Mouse (Mus musculus) monocyte, adult 5-6 weeks (primary cell): ENCODE results near the gene Armc10. TPM values are rescaled to one million over a fixed set of nuclear protein-coding genes. Genes with fewer than 3 reads are reported as not detected.
"Not testable (repeated sequence)": the region's sequence is repeated elsewhere in the genome, so short reads cannot be mapped to it uniquely, and the experiment has no call there.

ENCODE experiments used
- ATAC-seq: fragments of 153-309, 156-312 bp; replicated peaks from 2 replicates; pipeline ENCODE4 v1.8.0; 2017; ENCODE audit warnings: mild to moderate bottlenecking; ENCODE audit not compliant: low TSS enrichment, insufficient number of reproducible peaks, severe bottlenecking, poor library complexity, low FRiP score
- total RNA-seq: library from RNA; stranded (forward); fragments of 200-1000, 200-491, 200-594 nt; gene quantifications from 3 replicates; pipeline ENCODE4 v1.2.3, GENCODE M21; 2017

Gene Armc10
- total RNA-seq, 1 experiment from 2014 or later: 38.8 TPM

DNA sequence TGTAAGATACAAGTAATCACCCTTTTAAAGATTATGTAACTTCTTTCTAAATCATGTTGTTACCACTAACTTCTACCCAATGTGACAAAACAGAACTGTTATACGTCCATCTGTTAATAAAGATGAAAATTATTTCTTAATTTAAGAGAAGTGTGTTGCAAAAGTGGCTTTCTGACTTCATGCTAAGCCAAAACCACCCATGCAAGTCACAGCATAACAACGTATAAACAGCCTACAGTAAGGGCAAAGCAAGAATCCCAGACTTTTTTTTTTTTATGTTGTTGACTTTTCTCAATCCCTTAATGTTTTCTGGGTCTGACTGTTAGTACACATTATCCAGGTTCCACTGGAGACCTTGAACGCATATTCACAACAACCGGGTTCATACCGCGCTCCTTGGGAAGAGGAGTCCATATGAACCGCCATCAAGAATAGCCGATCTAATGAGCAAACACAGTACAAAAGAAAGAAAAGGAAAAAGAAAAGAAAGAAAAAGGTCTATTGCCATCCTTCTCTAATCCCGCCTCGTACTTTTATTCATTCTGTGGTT is 54.7 kb downstream of the Armc10 start:
- ATAC-seq: no peak

DNA sequence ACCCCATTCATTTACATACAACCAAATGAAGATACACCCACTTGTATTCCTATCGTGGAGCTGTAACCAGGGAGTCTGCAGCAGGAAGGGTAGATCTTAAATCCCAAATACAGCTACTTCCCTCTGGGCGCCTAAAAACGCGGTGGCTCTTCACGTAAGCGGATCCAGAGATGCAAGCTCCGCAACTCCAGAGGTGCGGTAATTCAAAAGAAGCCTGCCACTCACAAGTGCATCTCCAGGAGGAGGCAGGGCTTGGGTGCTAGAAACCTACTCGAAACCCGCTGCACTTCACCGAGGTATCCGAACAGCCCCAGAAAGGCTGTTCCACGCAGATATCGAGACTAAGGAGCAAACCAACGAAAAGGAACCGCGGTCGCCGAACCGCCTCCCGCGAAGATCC is 55.3 kb downstream of the Armc10 start:
- peak; percentile 28 for ATAC-seq

DNA sequence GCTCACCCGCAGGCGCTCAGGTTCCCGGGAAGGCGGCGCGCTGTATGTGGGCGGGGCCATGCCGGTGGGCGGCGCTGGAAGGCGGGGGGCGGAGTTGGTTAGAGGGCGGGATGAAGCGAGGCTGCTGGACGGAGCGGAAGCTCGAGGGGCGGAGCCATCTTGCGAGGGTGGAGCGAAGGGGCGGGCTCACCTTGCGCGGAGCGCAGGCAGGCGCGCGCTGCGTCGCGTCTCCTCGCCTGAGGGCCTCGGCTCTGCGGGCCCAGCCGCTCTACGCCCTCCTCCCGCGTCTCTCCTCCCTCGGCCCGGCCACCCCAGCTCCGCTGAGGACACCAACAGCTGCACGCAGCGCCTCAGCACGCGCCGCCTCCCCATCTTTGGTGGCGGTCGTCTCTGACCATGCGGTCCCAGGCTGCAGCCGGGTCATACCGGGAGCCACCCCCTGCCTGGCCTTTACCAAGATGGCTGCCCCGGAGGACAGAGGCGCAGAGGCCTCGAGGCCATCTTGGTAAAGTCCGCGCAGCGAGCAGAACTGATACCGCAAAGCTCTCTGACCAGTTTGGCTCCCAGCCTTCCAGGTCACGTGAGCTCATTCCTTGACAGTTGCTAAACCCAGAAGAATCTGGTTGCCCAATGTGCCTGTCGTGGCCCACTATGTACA is 55.9 kb downstream of the Armc10 start, which contains the start of gene Napepld:
Gene Napepld (minus strand): TSS at position 46 of the 658 bp plus-strand sequence.
- peak; percentile 96 for ATAC-seq

DNA sequence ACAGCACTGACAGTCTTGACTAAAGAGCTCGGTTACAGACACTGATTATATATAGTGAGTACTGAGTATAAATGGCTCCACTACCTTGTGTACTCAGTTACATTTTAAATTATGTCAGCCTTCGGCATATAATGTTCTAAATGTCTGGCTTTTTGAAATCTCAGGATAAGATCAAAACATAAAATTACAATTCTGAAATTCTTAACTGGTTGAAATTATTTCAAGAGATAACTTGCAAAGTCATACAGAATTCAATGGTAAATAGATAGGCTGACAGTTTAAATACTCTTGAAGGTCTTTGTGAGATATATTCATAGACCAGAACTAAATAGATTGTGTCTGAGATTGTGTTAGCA is 56.4 kb downstream of the Armc10 start:
- no peak for ATAC-seq

DNA sequence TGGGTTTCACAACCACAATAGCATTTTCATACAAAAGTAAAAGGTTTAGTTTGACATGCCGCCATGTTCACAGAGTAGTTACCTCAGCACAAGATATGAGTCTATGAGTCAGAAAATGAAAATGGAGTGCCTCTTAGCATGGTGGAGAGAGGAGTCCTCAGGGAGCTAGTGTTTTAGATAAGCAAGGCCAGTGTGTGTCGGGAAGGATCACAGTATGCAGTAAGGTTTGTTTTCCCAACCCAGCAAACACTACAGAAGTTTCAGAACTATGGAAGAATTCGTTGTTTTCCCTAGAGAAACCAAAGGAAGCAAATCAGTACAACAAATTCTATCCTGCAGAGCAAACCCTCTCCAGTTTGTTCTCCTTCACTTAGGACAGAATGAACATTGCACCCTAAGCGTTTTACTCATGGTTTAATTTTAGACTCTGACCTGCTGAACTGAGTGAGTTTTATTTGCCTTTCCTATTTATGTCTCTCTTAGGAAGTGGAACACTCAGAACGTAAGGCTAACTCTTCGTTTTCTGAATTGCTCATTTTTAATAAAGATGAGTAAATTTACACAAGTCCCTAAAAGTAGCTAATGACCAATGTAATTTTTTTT is 57.4 kb downstream of the Armc10 start:
- ATAC-seq: no peak

DNA sequence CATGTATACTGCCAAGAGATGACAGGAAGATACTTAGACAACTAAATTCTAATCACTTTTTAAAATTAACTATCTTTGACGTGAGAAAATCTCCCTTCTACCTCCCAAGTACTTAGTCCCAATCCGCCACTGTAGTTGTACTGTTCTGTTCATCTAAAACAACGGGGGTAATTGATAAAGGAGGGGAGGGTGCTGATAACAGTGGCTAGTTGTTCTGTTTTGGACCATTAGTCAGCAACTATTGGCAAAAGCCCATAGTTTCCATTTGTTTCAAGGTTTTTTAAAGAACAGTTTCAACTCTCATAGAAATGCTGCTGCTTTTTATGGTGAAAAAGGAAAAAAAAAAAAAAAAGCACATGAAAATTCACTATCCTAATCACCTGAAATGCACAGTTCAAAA is 58.1 kb downstream of the Armc10 start:
- ATAC-seq: no peak

DNA sequence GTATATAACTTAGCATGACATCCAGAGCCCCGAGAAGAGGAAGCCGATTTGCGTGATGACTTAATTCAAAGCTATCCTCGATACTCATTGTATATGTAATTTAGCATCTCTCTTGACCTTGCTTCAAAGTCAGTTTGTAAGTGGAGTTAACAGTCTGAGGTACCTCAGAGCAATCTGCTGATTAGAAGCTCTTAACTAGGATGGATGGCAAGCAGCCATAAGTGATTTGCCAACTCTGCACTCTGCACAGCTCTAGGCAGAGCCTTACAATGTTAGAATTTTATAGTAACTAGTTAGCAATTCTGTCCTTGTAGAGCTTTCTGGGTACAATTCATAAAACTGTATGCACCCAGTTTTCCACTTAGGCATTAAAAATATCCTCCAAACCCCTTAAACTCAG is 60.9 kb downstream of the Armc10 start:
- no peak for ATAC-seq

DNA sequence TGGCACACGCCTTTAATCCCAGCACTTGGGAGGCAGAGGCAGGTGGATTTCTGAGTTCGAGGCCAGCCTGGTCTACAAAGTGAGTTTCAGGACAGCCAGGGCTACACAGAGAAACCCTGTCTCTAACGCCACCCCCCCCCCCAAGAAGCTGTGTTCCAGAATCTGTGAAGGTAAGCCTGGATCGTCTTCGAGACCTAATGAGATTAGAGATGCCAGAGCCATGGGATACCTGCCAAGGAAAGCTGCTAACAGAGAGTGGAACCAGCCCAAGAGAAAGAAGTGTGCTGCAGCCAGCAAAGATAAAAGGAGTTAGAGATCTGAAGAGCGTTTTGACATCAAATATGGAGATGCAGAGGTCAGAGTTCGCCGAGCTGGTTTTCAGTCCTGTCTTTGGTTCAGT is 62.4 kb downstream of the Armc10 start:
- ATAC-seq: not testable (repeated sequence)

Other genes with a start within 250 kb of the Armc10 start
- gene Ccdc146, start 221.1 kb upstream of the Armc10 start, total RNA-seq: 0.10 to 0.32 TPM in 2 of 3 replicates, not detected in the other
- 3.5 to 6.2 TPM (median 4.4 TPM) in 3 replicates for gene Fam185a, start 220.9 kb upstream of the Armc10 start, total RNA-seq
- gene Lrrc17, start 102.3 kb upstream of the Armc10 start, total RNA-seq: not detected in 3 replicates
- gene Fbxl13, start 179 bp upstream of the Armc10 start, total RNA-seq: not detected in 3 replicates
- gene Napepld, start 55.6 kb downstream of the Armc10 start, total RNA-seq: 0.21 to 0.95 TPM (median 0.87 TPM) in 3 replicates
- 72.0 to 160 TPM (median 85.6 TPM) in 3 replicates for gene Pmpcb, start 91.3 kb downstream of the Armc10 start, total RNA-seq
- gene Dnajc2, start 139.4 kb downstream of the Armc10 start, total RNA-seq: 90.7 to 113 TPM (median 108 TPM) in 3 replicates
- 69.9 to 75.6 TPM (median 74.7 TPM) in 3 replicates for gene Psmc2, start 139.5 kb downstream of the Armc10 start, total RNA-seq
- not detected in 3 replicates for gene Slc26a5, start 219.8 kb downstream of the Armc10 start, total RNA-seq